Mouse (Mus musculus) spleen, postnatal 36 days (tissue): Measurements from ENCODE around the gene Zfhx2.
A peak's percentile ranks its signal among the peaks of the same experiment; 100 is the strongest.
"Not testable (repeated sequence)": the region's sequence is repeated elsewhere in the genome, so short reads cannot be mapped to it uniquely, and the experiment has no call there.

ENCODE experiments used
- DNase-seq, 2 experiments: peaks; one replicate each; pipeline ENCODE4 v3.0.0; 2022; ENCODE audit warnings: low spot score in 2 of 2, mixed read lengths in 1 of 2

The Zfhx2 gene

DNA sequence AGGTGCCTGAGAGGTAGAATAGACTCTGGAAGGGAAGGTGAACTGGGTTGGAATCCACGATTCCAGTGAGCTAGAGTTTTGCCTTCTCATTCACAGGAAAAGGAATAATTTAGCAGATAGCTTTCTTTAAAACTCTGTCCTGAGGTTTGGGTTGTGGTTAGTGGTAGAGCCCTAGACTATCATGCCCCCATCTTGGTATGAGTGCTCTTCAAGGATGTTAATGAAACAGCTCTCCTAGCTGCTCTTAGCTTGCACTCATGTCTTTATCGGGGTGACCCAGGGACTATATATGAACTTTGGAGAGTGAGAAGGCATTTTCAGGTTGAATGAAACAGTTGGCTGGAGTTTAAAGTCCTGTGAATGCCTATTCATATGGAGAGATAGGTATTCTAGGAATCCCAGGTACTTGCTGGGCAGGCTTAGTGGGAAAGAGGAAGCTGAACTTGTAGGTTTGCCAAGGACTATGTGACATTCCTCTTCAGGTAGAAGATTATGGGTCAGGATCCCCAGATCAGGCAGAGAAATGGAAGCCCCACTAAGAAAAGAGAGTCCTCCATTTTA is 44.1 kb downstream of the Zfhx2 start:
- DNase-seq: no peak

GRCm38 (mm10) chr14:55043694-55044093 is 48.4 kb downstream of the Zfhx2 start:
- not testable (repeated sequence) for DNase-seq

DNA sequence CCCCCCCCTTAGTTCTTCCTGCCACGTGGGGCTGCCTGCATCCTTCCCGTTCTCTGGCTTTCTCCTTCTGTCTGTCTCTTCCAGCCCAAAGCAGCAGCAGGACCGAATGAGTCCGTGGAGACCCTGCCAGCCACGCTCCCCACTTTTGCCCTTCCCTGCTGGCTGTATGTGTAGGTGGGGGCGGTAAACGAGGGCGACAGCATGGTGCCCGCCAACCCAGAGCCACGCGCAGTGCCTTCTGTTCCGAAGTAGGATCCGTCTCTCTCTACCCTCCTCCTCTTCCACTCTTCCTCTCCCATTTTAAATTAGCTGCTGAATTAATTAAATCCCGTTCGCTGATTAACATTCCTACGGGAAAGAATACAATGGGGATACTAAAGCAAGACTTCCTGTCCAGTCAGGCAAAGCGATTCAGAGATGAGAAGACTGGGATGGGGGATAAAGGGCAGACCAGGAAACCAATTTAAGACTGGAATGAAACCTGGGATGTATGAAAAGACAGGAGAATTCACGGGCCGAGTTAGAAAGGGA is 59.4 kb downstream of the Zfhx2 start:
- DNase-seq: no peak

DNA sequence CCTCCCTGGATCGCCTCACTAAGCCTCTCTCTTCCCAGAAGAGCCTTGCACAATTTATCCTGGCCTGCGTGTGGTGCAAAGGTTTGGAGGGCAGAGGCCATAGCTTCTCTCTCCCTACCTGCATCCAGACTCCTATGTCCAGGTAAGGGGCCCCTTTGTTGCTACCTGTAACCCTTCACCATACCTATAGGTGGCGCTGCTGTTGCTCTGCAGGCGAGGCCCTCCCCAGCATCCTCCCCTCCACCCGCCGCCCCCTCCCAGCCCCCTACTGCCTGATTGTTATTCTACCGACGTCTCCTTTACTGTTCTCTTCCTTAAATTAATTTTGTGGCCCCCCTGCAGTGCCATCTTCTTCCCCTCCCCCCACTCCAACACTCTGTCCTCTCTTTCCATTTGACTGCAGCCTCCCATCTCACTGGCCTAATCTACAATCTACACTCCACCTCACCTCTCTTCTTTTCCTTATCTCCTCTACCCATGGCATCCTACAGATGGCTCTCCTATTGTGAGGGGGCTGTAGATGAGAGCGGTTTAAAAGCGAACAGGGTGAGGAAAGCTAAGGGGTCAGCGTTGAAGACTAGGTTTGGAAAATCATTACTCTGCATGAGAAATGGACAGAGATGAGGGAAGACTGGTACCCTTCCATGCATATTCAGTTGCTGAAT is 63.0 kb downstream of the Zfhx2 start:
- no peak for DNase-seq

DNA sequence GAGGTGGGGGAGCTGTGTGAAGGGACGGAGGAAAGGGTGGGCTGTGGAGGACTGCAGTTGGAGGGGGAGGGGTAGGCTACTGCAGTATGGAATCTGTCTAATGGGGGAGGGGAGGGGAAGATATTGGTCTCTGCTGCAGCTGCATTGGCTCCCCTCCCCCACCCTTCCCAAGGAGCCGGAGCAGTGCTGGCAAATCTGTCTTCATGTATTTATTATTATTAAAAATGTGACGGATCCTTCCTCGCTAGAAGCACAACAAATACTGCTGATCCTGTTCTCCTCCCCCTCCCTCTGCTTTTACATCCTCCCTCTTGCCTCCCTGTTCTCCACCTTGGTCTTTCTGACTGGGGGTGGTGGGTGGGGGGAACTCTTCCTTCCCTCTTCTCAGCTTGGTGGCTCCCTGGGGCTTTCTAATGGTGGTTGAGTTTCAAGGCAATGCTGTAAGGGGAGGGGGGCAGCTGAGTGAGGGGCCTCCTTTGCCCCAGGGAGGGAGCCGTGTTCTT is 63.7 kb downstream of the Zfhx2 start:
- no peak for DNase-seq

- no peak for DNase-seq
These were observed 64.5 kb downstream of the Zfhx2 start for GRCm38 (mm10) chr14:55027653-55028052.

DNA sequence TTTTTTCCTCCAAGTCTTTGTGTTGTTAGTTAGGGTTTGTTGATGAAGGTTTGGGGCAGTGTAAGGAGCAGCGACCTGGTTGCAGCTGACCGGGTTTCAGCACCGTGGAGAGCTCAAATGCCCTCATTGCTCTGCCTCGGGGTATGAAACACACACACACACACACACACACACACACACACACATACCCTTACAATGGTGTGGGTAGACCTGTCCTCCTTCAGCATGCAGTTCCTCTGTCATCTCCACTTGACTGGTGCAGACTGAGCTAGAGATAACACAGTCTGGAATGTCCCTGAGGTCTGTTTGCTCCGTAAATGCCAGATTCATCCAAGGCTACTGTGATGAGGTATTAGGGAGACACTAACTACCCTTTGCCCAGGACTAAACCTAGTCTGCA is 64.9 kb downstream of the Zfhx2 start:
- no peak for DNase-seq

DNA sequence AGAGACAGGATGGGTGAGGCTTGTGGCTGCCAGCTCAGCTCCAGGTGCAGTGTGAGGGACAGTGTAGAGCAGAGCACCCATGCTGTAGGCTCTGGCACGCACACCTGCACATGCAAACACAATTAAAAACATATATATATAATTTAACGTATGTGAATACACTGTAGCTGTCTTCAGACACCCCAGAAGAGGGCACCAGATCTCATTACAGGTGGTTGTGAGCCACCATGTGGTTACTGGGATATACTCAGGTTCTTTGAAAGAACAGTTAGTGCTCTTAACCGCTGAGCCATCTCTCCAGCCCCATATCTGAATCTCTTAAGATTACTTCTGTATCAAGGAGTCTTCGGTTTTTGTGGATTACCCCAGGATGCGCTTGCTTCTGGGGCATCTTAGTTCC is 66.6 kb downstream of the Zfhx2 start:
- DNase-seq: no peak

GRCm38 (mm10) chr14:55024236-55024635 is 67.9 kb downstream of the Zfhx2 start:
- DNase-seq: peak; percentile 27 to 28

DNA sequence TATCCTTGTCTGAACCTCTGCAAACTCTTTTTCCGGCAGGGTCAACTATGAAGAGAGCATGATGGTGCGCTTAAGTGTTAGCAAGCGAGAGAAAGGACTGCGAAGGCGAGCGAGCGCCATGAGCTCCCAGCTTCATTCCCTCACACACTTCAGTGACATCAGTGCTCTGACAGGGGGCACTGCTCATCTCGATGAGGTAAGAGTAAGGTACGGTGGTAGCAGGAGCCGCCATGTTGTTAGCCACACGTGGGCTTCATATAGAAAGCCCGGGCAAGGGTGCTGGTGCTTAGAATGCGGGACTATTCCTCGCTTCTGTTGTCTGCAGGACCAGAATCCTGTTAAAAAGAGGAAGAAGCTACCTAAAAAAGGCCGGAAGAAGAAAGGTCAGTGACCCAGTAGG is 69.1 kb downstream of the Zfhx2 start:
- DNase-seq: no peak

- DNase-seq: no peak
These were observed 71.7 kb downstream of the Zfhx2 start for GRCm38 (mm10) chr14:55020394-55020793.

DNA sequence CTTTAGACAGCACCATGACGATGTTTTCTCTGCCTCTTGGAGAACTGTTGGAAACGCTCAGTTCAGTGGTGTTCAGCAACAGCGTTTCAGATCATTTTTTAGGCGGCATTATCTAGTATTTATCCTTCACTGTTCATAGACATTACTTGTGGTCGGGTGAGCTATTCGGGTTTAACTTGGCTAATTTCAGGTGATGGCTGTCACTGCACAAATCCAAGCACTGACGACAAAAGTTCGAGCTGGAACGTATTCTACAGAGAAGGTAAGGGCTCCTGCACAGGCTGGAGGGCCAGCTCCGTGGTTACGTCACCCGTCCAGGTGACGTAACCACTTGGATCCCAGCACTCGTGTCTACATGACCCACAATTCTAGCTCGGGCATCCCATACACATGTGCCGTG is 75.2 kb downstream of the Zfhx2 start:
- no peak for DNase-seq

- DNase-seq: no peak
These were observed 76.4 kb downstream of the Zfhx2 start for GRCm38 (mm10) chr14:55015767-55016111.

DNA sequence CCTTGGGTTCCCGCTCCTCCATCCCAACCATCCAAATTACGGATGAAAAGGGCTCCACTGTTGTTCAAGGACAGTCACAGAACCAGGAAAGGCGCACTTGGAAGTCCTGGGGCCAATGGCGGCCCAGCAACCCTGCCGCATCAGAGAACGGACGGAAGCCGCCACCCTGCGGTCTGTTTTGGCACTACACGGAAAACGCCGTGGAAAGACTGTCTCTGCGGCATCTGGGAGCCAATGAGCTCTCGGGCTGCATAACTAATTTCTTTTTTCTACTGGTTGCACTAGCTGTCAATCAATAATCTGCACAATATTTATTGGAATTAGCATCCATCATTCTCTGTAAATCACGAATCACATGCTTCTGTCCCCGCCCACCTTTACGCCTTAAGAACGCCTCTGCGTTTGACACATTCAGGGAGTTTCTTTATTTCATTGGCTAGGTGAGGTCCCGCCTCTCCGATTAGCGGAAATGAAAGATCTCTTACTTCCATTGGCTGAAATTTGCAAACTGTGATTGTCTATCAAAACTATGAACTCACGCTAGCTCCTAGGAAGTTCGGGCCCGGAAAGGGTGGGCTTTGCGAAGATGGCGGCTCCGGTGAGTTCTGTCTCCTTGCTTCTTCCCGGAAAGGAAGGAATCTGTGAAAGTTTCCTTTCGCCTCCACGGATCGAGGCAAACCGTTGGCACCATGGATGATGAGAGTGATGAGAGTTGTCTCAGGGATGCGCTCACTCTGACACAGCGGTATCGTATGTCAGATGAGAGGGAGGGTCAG is 76.9 kb downstream of the Zfhx2 start, which contains the start of gene Ngdn:
Gene Ngdn (plus strand): TSS at position 464 of the 776 bp plus-strand sequence.
- DNase-seq: peak; percentile 95 to 98

GRCm38 (mm10) chr14:55014591-55014990 is 77.5 kb downstream of the Zfhx2 start:
- DNase-seq: no peak

GRCm38 (mm10) chr14:55011116-55011515 is 81.0 kb downstream of the Zfhx2 start:
- DNase-seq: no peak
